Mouse (Mus musculus) limb, embryonic 15.5 days (tissue): Measurements from ENCODE around the gene Fam117b. TPM values are rescaled to one million over a fixed set of nuclear protein-coding genes. Genes with fewer than 3 reads are reported as not detected.

Experiments used
- ATAC-seq: fragments of 200-750 bp; cut with Nextera tagmentation; 2 replicates; pipeline ENCODE4 v1.8.0; 2017; ENCODE audit warnings: low read depth, moderate TSS enrichment; ENCODE audit not compliant: insufficient number of reproducible peaks, low FRiP score, low TSS enrichment
- H3K27ac ChIP-seq: fragments of 300-500 bp; sonication (generic); 2 replicates; pipeline ENCODE4 v1.5.1; 2015; ENCODE audit warnings: moderate library complexity, mild to moderate bottlenecking, inconsistent platforms
- H3K27me3 ChIP-seq: fragments of 300-500 bp; sonication (generic); 2 replicates; pipeline ENCODE4 v1.6.1; 2015; ENCODE audit warnings: inconsistent platforms
- H3K36me3 ChIP-seq: fragments of 300-500 bp; sonication (generic); 2 replicates; pipeline ENCODE4 v1.6.1; 2015; ENCODE audit warnings: inconsistent platforms
- H3K4me1 ChIP-seq: fragments of 300-500 bp; sonication (generic); 2 replicates; pipeline ENCODE4 v1.6.1; 2015; ENCODE audit warnings: inconsistent platforms
- H3K4me2 ChIP-seq: fragments of 300-500 bp; sonication (generic); 2 replicates; pipeline ENCODE4 v1.6.1; 2015; ENCODE audit warnings: mild to moderate bottlenecking, inconsistent platforms
- H3K4me3 ChIP-seq: fragments of 300-500 bp; sonication (generic); 2 replicates; pipeline ENCODE4 v1.5.1; 2015; ENCODE audit warnings: mild to moderate bottlenecking, inconsistent platforms
- H3K9ac ChIP-seq: fragments of 300-500 bp; sonication (generic); 2 replicates; pipeline ENCODE4 v1.6.1; 2015; ENCODE audit warnings: inconsistent platforms
- H3K9me3 ChIP-seq: fragments of 300-500 bp; sonication (generic); 2 replicates; pipeline ENCODE4 v1.6.1; 2016; ENCODE audit warnings: inconsistent platforms
- WGBS: fragments of 180-500 bp; shearing (Covaris S2); methylation state at CpG from one replicate; pipeline ENCODE4 v1.1.7; 2015; 5-methylcytosine and 5-hydroxymethylcytosine counted together
- polyA plus RNA-seq: library from polyadenylated mRNA; unstranded; fragments of >200 nt; fragmentation: Nextera tagmentation; extraction: Ambion mirVana; gene quantifications from 2 replicates; pipeline ENCODE4 v1.2.1, GENCODE M21; 2015

The Fam117b gene
- 5.6 and 8.3 TPM in 2 replicates for polyA plus RNA-seq

GRCm38 (mm10) chr1:59912413-59913157 is at the start of gene Fam117b:
Fam117b (plus strand) TSS chr1:59913006.
- Histone ChIP-seq H3K9ac (peak within 1 kb of the TSS; percentile 87), H3K27me3 (no peaks in the 10 kb centered on the region), H3K36me3 (no peaks in the 10 kb centered on the region), H3K4me2 (peak within 1 kb of the TSS; percentile 61), H3K9me3 (no peaks in the 10 kb centered on the region), H3K27ac (peak within 1 kb of the TSS; percentile 93), H3K4me1 (peaks cover 20% of the 10 kb centered on the region; the same call in 1 of the 2 replicates), H3K4me3 (peak within 1 kb of the TSS; percentile 100)
- peak; percentile 95 for ATAC-seq
- WGBS, result under 1% methylated on average over 66 of the region's 72 CpGs

GRCm38 (mm10) chr1:59868041-59868440 is 44.8 kb upstream of the Fam117b start:
- Histone ChIP-seq H3K9ac (no peak overlapping the region), H3K27ac (no peak overlapping the region), H3K36me3 (peaks cover 46% of the 10 kb centered on the region), H3K4me2 (no peak overlapping the region), H3K27me3 (no peaks in the 10 kb centered on the region), H3K4me3 (no peak overlapping the region), H3K4me1 (no peaks in the 10 kb centered on the region), H3K9me3 (no peaks in the 10 kb centered on the region)
- ATAC-seq, result no peak
- WGBS, result 94% methylated on average over 5 of the region's 5 CpGs

GRCm38 (mm10) chr1:59874023-59874422 is 38.8 kb upstream of the Fam117b start:
- H3K4me3 ChIP-seq, result no peak overlapping the region
- H3K9me3 ChIP-seq, result no peaks in the 10 kb centered on the region
- no peak overlapping the region for H3K4me2 ChIP-seq
- peaks cover 25% of the 10 kb centered on the region for H3K36me3 ChIP-seq
- H3K4me1 ChIP-seq, result no peaks in the 10 kb centered on the region
- H3K27ac ChIP-seq, result no peak overlapping the region
- no peak overlapping the region for H3K9ac ChIP-seq
- ATAC-seq, result no peak
- WGBS, result 80% methylated on average over 3 of the region's 3 CpGs
- no peaks in the 10 kb centered on the region for H3K27me3 ChIP-seq

- Histone ChIP-seq H3K27me3 (no peaks in the 10 kb centered on the region), H3K9me3 (no peaks in the 10 kb centered on the region), H3K4me1 (no peaks in the 10 kb centered on the region), H3K9ac (no peak overlapping the region), H3K36me3 (peaks cover 21% of the 10 kb centered on the region), H3K4me3 (no peak overlapping the region), H3K27ac (no peak overlapping the region), H3K4me2 (no peak overlapping the region)
- 84% methylated on average over 7 of the region's 7 CpGs for WGBS
- no peak for ATAC-seq
Measured at GRCm38 (mm10) chr1:59878098-59878497, 34.7 kb upstream of the Fam117b start.

GRCm38 (mm10) chr1:59883349-59884134 is 29.3 kb upstream of the Fam117b start:
- Histone ChIP-seq H3K27ac (no peak overlapping the region), H3K9me3 (no peaks in the 10 kb centered on the region), H3K4me1 (peaks cover 3% of the 10 kb centered on the region; the same call in 1 of the 2 replicates), H3K27me3 (no peaks in the 10 kb centered on the region), H3K36me3 (peaks cover 9% of the 10 kb centered on the region), H3K4me3 (no peak overlapping the region), H3K4me2 (no peak overlapping the region), H3K9ac (no peak overlapping the region)
- no peak for ATAC-seq
- WGBS, result 35% methylated on average over 3 of the region's 3 CpGs

- ATAC-seq, result no peak
- H3K9ac ChIP-seq, result no peak overlapping the region
- H3K4me3 ChIP-seq, result no peak overlapping the region
- no peaks in the 10 kb centered on the region for H3K27me3 ChIP-seq
- H3K27ac ChIP-seq, result no peak overlapping the region; the same call in 1 of the 2 replicates
- peaks cover 3% of the 10 kb centered on the region; the same call in 1 of the 2 replicates for H3K4me1 ChIP-seq
- WGBS, result 40% methylated on average over 4 of the region's 4 CpGs
- no peak overlapping the region for H3K4me2 ChIP-seq
- H3K9me3 ChIP-seq, result no peaks in the 10 kb centered on the region
- H3K36me3 ChIP-seq, result no peaks in the 10 kb centered on the region
Measured at GRCm38 (mm10) chr1:59886899-59887298, 25.9 kb upstream of the Fam117b start.

- H3K27ac ChIP-seq, result no peak overlapping the region
- peaks cover 3% of the 10 kb centered on the region; the same call in 1 of the 2 replicates for H3K4me1 ChIP-seq
- no peak overlapping the region for H3K4me3 ChIP-seq
- H3K9me3 ChIP-seq, result no peaks in the 10 kb centered on the region
- no peak for ATAC-seq
- H3K27me3 ChIP-seq, result no peaks in the 10 kb centered on the region
- no peak overlapping the region for H3K9ac ChIP-seq
- no peak overlapping the region for H3K4me2 ChIP-seq
- H3K36me3 ChIP-seq, result no peaks in the 10 kb centered on the region
Measured at GRCm38 (mm10) chr1:59888018-59888417, 24.8 kb upstream of the Fam117b start.

GRCm38 (mm10) chr1:59891185-59891584 is 21.6 kb upstream of the Fam117b start:
- H3K27ac ChIP-seq, result no peak overlapping the region
- no peak for ATAC-seq
- no peak overlapping the region for H3K9ac ChIP-seq
- no peak overlapping the region for H3K4me3 ChIP-seq
- H3K9me3 ChIP-seq, result no peaks in the 10 kb centered on the region
- 74% methylated on average over 4 of the region's 4 CpGs for WGBS
- no peaks in the 10 kb centered on the region for H3K36me3 ChIP-seq
- no peak overlapping the region for H3K4me2 ChIP-seq
- H3K4me1 ChIP-seq, result peaks cover 3% of the 10 kb centered on the region; the same call in 1 of the 2 replicates
- H3K27me3 ChIP-seq, result no peaks in the 10 kb centered on the region

- Histone ChIP-seq H3K4me3 (no peak overlapping the region), H3K9ac (no peak overlapping the region), H3K4me2 (no peak overlapping the region), H3K27ac (no peak overlapping the region), H3K4me1 (no peaks in the 10 kb centered on the region), H3K27me3 (no peaks in the 10 kb centered on the region), H3K9me3 (no peaks in the 10 kb centered on the region), H3K36me3 (no peaks in the 10 kb centered on the region)
- WGBS, result 84% methylated on average over 8 of the region's 8 CpGs
- no peak for ATAC-seq
Measured at GRCm38 (mm10) chr1:59892777-59893176, 20.0 kb upstream of the Fam117b start.

GRCm38 (mm10) chr1:59894025-59894424 is 18.8 kb upstream of the Fam117b start:
- no peak overlapping the region for H3K4me3 ChIP-seq
- no peaks in the 10 kb centered on the region for H3K36me3 ChIP-seq
- H3K9me3 ChIP-seq, result no peaks in the 10 kb centered on the region
- H3K27ac ChIP-seq, result no peak overlapping the region
- H3K4me1 ChIP-seq, result no peaks in the 10 kb centered on the region
- H3K4me2 ChIP-seq, result no peak overlapping the region
- WGBS, result 78% methylated on average over 4 of the region's 4 CpGs
- H3K27me3 ChIP-seq, result no peaks in the 10 kb centered on the region
- no peak overlapping the region for H3K9ac ChIP-seq
- ATAC-seq, result no peak

- no peaks in the 10 kb centered on the region for H3K4me1 ChIP-seq
- no peak for ATAC-seq
Measured at GRCm38 (mm10) chr1:59895456-59895855, 17.4 kb upstream of the Fam117b start.

GRCm38 (mm10) chr1:59897147-59897798 is 15.5 kb upstream of the Fam117b start:
- Histone ChIP-seq H3K4me2 (no peak overlapping the region), H3K9me3 (no peaks in the 10 kb centered on the region), H3K27me3 (no peaks in the 10 kb centered on the region), H3K9ac (no peak overlapping the region), H3K4me1 (no peaks in the 10 kb centered on the region), H3K4me3 (no peak overlapping the region), H3K36me3 (no peaks in the 10 kb centered on the region), H3K27ac (no peak overlapping the region)
- 45% methylated on average over 5 of the region's 5 CpGs for WGBS
- no peak for ATAC-seq

More at GRCm38 (mm10) chr1:59895456-59895855, 17.4 kb upstream of the Fam117b start:
- Histone ChIP-seq H3K4me3 (no peak overlapping the region), H3K9me3 (no peaks in the 10 kb centered on the region), H3K36me3 (no peaks in the 10 kb centered on the region), H3K9ac (no peak overlapping the region), H3K27me3 (no peaks in the 10 kb centered on the region), H3K4me2 (no peak overlapping the region), H3K27ac (no peak overlapping the region)
- WGBS, result 37% methylated on average over 4 of the region's 4 CpGs
